Mouse (Mus musculus): ENCODE data around the gene Fmnl3. TPM values are rescaled to one million over a fixed set of nuclear protein-coding genes. Genes with fewer than 3 reads are reported as not detected.

Fmnl3 gene
- polyA plus RNA-seq, 1 experiment from 2014 or later: 29.0 TPM

DNA sequence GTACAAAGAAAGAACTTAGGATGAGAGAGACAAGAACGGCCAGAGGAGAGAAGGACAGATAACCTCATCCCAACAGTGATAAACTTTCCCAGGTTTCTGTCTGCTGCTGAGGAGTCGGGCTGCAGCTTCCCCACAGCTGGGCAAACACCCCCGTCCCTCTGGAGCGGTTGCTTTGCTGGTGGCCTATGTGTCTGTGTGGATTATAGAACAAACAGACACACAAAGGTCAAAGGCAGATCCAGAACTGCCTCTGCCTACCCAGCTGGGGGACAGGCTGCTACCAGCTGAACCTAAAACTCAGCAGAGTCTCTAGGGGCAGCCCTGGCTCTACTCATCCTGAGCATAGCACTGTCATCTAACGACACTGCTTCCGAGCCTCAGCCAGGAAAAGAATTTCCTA is 30.6 kb downstream of the Fmnl3 start:
- WGBS: 39% methylated on average over 6 of the region's 6 CpGs
- no peak for ATAC-seq (ENCODE audit: insufficient number of reproducible peaks, insufficient read depth, low FRiP score, low TSS enrichment, low read depth)
- Histone ChIP-seq H3K4me1 (peaks cover 72% of the 10 kb centered on the region), H3K4me2 (no peak overlapping the region), H3K36me3 (peaks cover 6% of the 10 kb centered on the region; the same call in 1 of the 2 replicates), H3K27me3 (no peaks in the 10 kb centered on the region), H3K9me3 (no peaks in the 10 kb centered on the region), H3K4me3 (no peak overlapping the region), H3K9ac (no peak overlapping the region), H3K27ac (0 out of 2 replicates have a peak overlapping the region, but pooled peaks have one; percentile 16)

DNA sequence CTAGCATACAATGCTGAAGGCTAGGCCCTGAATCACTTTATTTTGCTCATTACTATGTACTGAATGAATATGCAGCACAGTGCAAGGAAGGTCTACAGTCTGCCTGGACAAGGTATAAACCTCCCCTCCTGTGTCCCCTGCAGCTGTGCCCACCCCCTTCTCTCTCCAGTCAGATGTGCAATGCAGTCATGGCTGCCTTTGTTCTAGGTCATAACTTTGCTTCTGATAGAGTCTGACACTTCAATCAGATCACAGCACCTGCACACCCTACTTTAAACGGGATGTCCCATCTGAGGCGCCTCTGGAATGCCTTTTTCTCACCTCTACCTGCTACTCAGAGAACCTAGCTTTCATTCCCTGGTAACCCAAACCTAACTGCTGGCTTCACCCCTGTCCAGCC is 31.4 kb downstream of the Fmnl3 start:
- Histone ChIP-seq H3K9me3 (no peaks in the 10 kb centered on the region), H3K36me3 (peaks cover 6% of the 10 kb centered on the region; the same call in 1 of the 2 replicates), H3K4me2 (no peak overlapping the region), H3K9ac (no peak overlapping the region), H3K4me3 (no peak overlapping the region), H3K4me1 (peaks cover 72% of the 10 kb centered on the region), H3K27me3 (no peaks in the 10 kb centered on the region), H3K27ac (no peak overlapping the region)
- WGBS: 68% methylated on average over 2 of the region's 2 CpGs
- no peak for ATAC-seq (ENCODE audit: insufficient number of reproducible peaks, insufficient read depth, low FRiP score, low TSS enrichment, low read depth)

DNA sequence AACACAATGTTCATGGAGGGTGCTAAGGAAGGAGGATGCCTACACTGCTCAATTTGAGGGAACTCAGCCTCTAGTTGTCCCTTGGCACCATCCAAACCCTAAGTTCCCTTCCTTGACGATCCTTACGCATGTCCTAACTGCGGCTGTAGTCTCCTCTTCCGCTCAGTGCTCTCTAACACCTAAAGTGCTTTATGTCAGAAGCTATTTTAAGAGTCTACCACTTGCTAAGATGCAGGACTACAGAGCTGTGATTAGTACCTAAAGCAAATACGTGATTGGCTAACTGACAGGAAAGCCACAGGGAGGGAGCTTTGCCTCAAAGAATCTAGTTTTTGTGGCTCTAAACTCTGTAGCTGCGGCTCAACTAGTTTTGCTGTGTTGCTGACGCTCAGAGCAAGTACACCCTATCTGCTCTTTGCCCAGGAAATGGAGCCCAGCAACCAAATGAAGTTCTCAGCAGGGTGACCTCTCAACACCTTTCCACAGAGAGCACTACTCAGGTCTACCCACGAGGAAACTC is 34.4 kb downstream of the Fmnl3 start:
- Histone ChIP-seq H3K36me3 (peaks cover 16% of the 10 kb centered on the region; the same call in 1 of the 2 replicates), H3K4me2 (no peak overlapping the region), H3K9me3 (no peaks in the 10 kb centered on the region), H3K4me3 (no peak overlapping the region), H3K9ac (no peak overlapping the region), H3K4me1 (peaks cover 65% of the 10 kb centered on the region), H3K27ac (0 out of 2 replicates have a peak overlapping the region, but pooled peaks have one; percentile 98), H3K27me3 (no peaks in the 10 kb centered on the region)
- 80% methylated on average over 8 of the region's 8 CpGs for WGBS
- no peak for ATAC-seq (ENCODE audit: insufficient number of reproducible peaks, insufficient read depth, low FRiP score, low TSS enrichment, low read depth)

DNA sequence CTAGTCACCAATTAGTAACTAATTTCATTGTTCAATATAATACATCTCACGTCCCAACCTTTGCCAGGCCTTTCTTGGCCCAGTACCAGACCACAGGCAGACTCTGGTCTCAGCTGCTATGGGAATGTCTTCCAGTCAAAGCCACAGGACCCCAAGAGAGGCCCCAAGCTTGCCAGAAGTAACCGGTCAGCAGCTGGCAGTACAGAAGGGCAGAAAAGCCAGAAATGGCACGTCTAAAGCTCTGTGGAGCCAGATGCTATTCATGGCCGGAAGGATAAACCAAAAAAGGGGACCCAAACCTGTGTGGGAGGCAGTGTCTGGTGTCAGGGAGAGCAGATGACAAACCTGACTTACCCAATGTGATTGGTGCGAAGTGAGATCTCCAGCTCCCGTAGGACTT is 35.8 kb downstream of the Fmnl3 start:
- Histone ChIP-seq H3K27me3 (no peaks in the 10 kb centered on the region), H3K27ac (peak overlapping the region; percentile 98), H3K36me3 (peaks cover 27% of the 10 kb centered on the region), H3K9ac (0 out of 2 replicates have a peak overlapping the region, but pooled peaks have one; percentile 36), H3K4me2 (peak overlapping the region; percentile 9; the same call in 1 of the 2 replicates), H3K4me1 (peaks cover 54% of the 10 kb centered on the region), H3K9me3 (no peaks in the 10 kb centered on the region), H3K4me3 (no peak overlapping the region)
- ATAC-seq (ENCODE audit: insufficient number of reproducible peaks, insufficient read depth, low FRiP score, low TSS enrichment, low read depth): no peak
- 53% methylated on average over 6 of the region's 6 CpGs for WGBS

DNA sequence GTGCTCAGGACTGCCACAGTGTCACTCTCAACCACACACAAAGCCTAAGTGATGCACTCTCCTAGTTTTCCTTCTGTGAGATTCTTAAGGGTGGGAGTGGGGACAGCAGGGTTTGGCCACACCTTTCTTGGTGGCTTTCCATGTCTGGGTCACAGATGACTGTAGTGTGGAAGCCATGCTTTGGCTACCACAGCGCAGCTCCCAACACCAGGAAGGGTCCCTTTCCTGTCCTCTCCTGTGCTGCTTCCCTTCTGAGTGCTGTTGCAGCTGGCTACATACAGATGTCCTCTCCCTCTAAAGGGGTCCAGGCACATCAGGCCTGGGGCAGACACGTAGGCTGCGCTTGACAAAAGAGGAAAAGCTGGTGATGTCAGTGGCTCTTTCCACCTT is 36.6 kb downstream of the Fmnl3 start:
- Histone ChIP-seq H3K27me3 (no peaks in the 10 kb centered on the region), H3K9me3 (no peaks in the 10 kb centered on the region), H3K36me3 (peaks cover 36% of the 10 kb centered on the region), H3K27ac (peak overlapping the region; percentile 98), H3K4me2 (peak overlapping the region; percentile 37), H3K9ac (peak overlapping the region; percentile 61), H3K4me3 (no peak overlapping the region), H3K4me1 (peaks cover 50% of the 10 kb centered on the region)
- WGBS: 67% methylated on average over 3 of the region's 3 CpGs
- ATAC-seq (ENCODE audit: insufficient number of reproducible peaks, insufficient read depth, low FRiP score, low TSS enrichment, low read depth): 0 out of 2 replicates have a peak, but pooled peaks have one; percentile 3

DNA sequence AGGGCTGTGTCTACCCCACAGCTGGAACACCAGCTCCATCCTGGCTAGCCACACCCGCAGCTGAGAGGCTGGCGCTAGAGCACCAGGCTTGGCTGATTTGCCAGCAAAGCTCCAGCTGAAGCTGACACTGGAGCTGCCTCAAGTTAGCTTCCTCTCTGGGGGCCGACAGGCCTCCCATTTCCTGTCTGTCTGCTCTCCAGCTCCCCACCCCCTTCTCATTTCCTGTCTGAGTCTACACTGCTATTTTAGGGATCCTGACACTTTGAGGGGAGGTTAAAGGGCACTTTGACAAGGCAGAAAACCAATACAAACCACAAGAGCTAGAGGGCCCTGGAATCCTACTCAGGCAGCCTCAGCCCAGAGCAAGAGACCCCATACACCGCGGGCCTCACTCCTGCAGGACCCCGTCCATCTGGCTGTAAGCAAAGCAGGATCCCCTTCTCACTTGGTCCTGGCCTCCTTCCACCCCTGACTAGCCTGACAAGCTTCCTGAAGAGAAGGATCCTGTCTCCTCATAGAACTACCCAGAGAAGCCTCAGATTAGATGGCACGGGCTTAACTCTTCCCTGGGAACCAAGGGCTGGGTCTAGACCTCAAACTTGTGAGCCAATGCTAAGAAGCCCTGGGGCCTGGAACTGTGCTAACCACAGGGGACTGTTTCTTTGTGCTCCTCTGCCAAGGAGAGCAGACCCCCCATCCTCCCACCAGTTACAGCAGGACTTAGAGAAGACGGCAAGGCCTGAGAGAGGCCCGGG is 37.2 kb downstream of the Fmnl3 start:
- H3K27ac ChIP-seq: peak overlapping the region; percentile 98
- peaks cover 50% of the 10 kb centered on the region for H3K4me1 ChIP-seq
- H3K9me3 ChIP-seq: no peaks in the 10 kb centered on the region
- H3K4me3 ChIP-seq: no peak overlapping the region
- H3K36me3 ChIP-seq: peaks cover 39% of the 10 kb centered on the region
- peak; percentile 59 for ATAC-seq (ENCODE audit: insufficient number of reproducible peaks, insufficient read depth, low FRiP score, low TSS enrichment, low read depth)
- H3K9ac ChIP-seq: peak overlapping the region; percentile 61
- H3K27me3 ChIP-seq: no peaks in the 10 kb centered on the region
- peak overlapping the region; percentile 37 for H3K4me2 ChIP-seq
- 17% methylated on average over 9 of the region's 9 CpGs for WGBS

DNA sequence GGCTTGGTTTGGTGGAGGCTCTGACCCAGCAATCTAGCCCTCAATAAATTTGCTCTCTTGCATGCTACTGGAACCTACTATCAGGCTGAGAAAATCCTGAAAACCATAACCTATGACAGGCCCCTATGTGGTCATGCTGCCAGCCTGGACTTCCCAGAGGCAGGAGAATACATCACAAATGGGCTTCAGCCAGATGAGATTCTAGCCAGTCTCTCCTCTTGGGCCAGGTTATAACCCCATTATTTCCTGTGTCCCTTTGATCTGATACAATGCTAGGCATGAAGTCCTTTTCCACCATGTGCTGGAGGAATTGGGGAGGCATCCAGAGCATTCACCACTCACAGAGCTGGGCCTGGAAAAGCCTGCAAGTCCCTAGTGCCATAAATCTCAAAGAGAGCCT is 38.2 kb downstream of the Fmnl3 start:
- H3K36me3 ChIP-seq: peaks cover 49% of the 10 kb centered on the region
- ATAC-seq (ENCODE audit: insufficient number of reproducible peaks, insufficient read depth, low FRiP score, low TSS enrichment, low read depth): no peak
- peaks cover 50% of the 10 kb centered on the region for H3K4me1 ChIP-seq
- H3K4me2 ChIP-seq: 0 out of 2 replicates have a peak overlapping the region, but pooled peaks have one; percentile 37
- H3K27me3 ChIP-seq: no peaks in the 10 kb centered on the region
- peak overlapping the region; percentile 44; the same call in 1 of the 2 replicates for H3K9ac ChIP-seq
- H3K9me3 ChIP-seq: no peaks in the 10 kb centered on the region
- no peak overlapping the region for H3K4me3 ChIP-seq
- peak overlapping the region; percentile 98 for H3K27ac ChIP-seq

GRCm38 (mm10) chr15:99331341-99331740 is 38.9 kb downstream of the Fmnl3 start:
- Histone ChIP-seq H3K4me3 (no peak overlapping the region), H3K9ac (no peak overlapping the region), H3K27me3 (no peaks in the 10 kb centered on the region), H3K27ac (no peak overlapping the region), H3K4me2 (no peak overlapping the region), H3K4me1 (peaks cover 50% of the 10 kb centered on the region), H3K9me3 (no peaks in the 10 kb centered on the region), H3K36me3 (peaks cover 55% of the 10 kb centered on the region)
- 55% methylated on average over 5 of the region's 5 CpGs for WGBS
- ATAC-seq (ENCODE audit: insufficient number of reproducible peaks, insufficient read depth, low FRiP score, low TSS enrichment, low read depth): no peak

DNA sequence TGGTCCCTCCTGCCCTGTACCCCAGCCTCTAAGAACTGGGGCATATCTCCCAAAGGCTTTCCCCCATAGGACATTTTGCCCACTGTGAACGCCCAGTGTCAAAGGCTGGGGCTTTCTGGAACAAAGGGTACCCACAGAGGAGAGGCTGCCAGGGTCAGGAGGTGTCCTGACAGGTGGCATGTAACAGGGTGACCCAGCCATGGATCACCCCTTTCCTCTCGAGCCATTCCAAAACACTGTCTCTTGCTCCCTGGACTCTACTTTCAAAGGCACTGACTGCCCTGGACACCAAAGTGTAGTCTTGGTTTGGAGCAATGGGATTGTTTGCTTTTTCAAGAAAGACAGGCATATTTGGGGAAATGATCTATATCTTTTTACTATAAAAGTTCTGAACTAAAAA is 40.0 kb downstream of the Fmnl3 start:
- Histone ChIP-seq H3K27me3 (no peaks in the 10 kb centered on the region), H3K27ac (no peak overlapping the region), H3K4me3 (no peak overlapping the region), H3K9ac (no peak overlapping the region), H3K4me1 (peaks cover 43% of the 10 kb centered on the region), H3K4me2 (no peak overlapping the region), H3K9me3 (no peaks in the 10 kb centered on the region), H3K36me3 (peaks cover 59% of the 10 kb centered on the region)
- WGBS: 70% methylated on average over 2 of the region's 2 CpGs
- ATAC-seq (ENCODE audit: insufficient number of reproducible peaks, insufficient read depth, low FRiP score, low TSS enrichment, low read depth): no peak

GRCm38 (mm10) chr15:99328011-99328410 is 42.3 kb downstream of the Fmnl3 start:
- H3K9ac ChIP-seq: no peak overlapping the region
- H3K27ac ChIP-seq: no peak overlapping the region
- peaks cover 83% of the 10 kb centered on the region for H3K36me3 ChIP-seq
- WGBS: 95% methylated on average over 5 of the region's 5 CpGs
- no peak overlapping the region for H3K4me3 ChIP-seq
- no peak overlapping the region for H3K4me2 ChIP-seq
- no peaks in the 10 kb centered on the region for H3K27me3 ChIP-seq
- peaks cover 21% of the 10 kb centered on the region for H3K4me1 ChIP-seq
- no peaks in the 10 kb centered on the region for H3K9me3 ChIP-seq
- ATAC-seq (ENCODE audit: insufficient number of reproducible peaks, insufficient read depth, low FRiP score, low TSS enrichment, low read depth): no peak

GRCm38 (mm10) chr15:99326959-99327358 is 43.3 kb downstream of the Fmnl3 start:
- Histone ChIP-seq H3K4me3 (no peak overlapping the region), H3K9me3 (no peaks in the 10 kb centered on the region), H3K9ac (no peak overlapping the region), H3K27ac (no peak overlapping the region), H3K4me1 (peaks cover 11% of the 10 kb centered on the region), H3K27me3 (no peaks in the 10 kb centered on the region), H3K4me2 (no peak overlapping the region), H3K36me3 (peaks cover 91% of the 10 kb centered on the region)
- WGBS: 62% methylated on average over 1 of the region's 1 CpGs
- ATAC-seq (ENCODE audit: insufficient number of reproducible peaks, insufficient read depth, low FRiP score, low TSS enrichment, low read depth): no peak

DNA sequence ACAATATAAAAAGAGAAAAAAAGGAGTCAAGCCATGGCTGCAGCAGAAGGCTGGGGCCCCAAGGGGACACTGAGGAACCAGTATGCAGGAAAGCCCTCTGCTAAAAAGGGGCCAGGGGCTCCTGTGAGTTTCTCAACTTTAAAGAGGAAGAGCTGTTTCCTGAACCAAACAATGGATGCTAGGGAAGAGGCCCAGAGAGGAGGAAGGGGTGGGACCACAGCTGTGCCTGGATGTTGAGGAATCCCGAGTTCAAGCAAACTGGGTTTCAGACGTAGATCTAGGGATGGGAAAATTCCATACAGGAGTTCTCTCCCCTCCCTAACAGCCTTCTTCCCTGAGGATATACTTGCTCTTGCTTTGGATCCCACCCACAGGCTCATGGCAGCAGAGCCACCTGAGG is 43.9 kb downstream of the Fmnl3 start:
- 44% methylated on average over 2 of the region's 2 CpGs for WGBS

More for the DNA sequence above, 43.9 kb downstream of the Fmnl3 start:
- H3K9ac ChIP-seq: no peak overlapping the region
- H3K27ac ChIP-seq: no peak overlapping the region
- H3K27me3 ChIP-seq: no peaks in the 10 kb centered on the region
- H3K4me2 ChIP-seq: no peak overlapping the region
- no peaks in the 10 kb centered on the region for H3K9me3 ChIP-seq
- H3K4me3 ChIP-seq: no peak overlapping the region
- H3K36me3 ChIP-seq: peaks cover 93% of the 10 kb centered on the region
- ATAC-seq (ENCODE audit: insufficient number of reproducible peaks, insufficient read depth, low FRiP score, low TSS enrichment, low read depth): no peak
- peaks cover 7% of the 10 kb centered on the region for H3K4me1 ChIP-seq
